Mouse (Mus musculus): ENCODE data around the gene Shisal1. TPM values are rescaled to one million over a fixed set of nuclear protein-coding genes. Genes with fewer than 3 reads are reported as not detected.
A peak's percentile ranks its signal among the peaks of the same experiment; 100 is the strongest.

Gene Shisal1
- polyA plus RNA-seq, 1 experiment from 2014 or later: 1.1 TPM

- no peak for DNase-seq
- no peak overlapping the region for H3K27ac ChIP-seq (ENCODE audit: low read depth)
- no peaks in the 10 kb centered on the region for H3K36me3 ChIP-seq (ENCODE audit: insufficient read depth)
- no peak overlapping the region for H3K4me3 ChIP-seq (ENCODE audit: low read depth, low read length)
- ATAC-seq (ENCODE audit: insufficient read depth): no peak
- 64% methylated on average over 5 of the region's 5 CpGs for WGBS
- no peak overlapping the region for H3K4me2 ChIP-seq
- no peaks in the 10 kb centered on the region for H3K27me3 ChIP-seq (ENCODE audit: insufficient read depth, low read length)
- H3K4me1 ChIP-seq (ENCODE audit: insufficient read depth): no peaks in the 10 kb centered on the region
- no peak for TF ChIP-seq CTCF (IDR thresholded peaks at IDR 0.05; ENCODE audit: low read depth)
- no peaks in the 10 kb centered on the region for H3K9me3 ChIP-seq (ENCODE audit: low read depth, low read length)
- H3K9ac ChIP-seq: no peak overlapping the region
Observed at GRCm38 (mm10) chr15:84355081-84355480, 91.8 kb downstream of the Shisal1 start.

GRCm38 (mm10) chr15:84351915-84352844 lies 94.7 kb downstream of the Shisal1 start:
- Histone ChIP-seq H3K27me3 (ENCODE audit: insufficient read depth, low read length) (no peaks in the 10 kb centered on the region), H3K9ac (no peak overlapping the region), H3K4me3 (ENCODE audit: low read depth, low read length) (no peak overlapping the region), H3K36me3 (ENCODE audit: insufficient read depth) (no peaks in the 10 kb centered on the region), H3K4me2 (0 out of 2 replicates have a peak overlapping the region, but pooled peaks have one; percentile 10), H3K27ac (ENCODE audit: low read depth) (peak overlapping the region; percentile 71), H3K9me3 (ENCODE audit: low read depth, low read length) (no peaks in the 10 kb centered on the region), H3K4me1 (ENCODE audit: insufficient read depth) (no peaks in the 10 kb centered on the region)
- DNase-seq (peak; percentile 84), ATAC-seq (ENCODE audit: insufficient read depth) (peak; percentile 80)
- 35% methylated on average over 21 of the region's 21 CpGs for WGBS
- no peak for TF ChIP-seq CTCF (IDR thresholded peaks at IDR 0.05; ENCODE audit: low read depth)

- peak overlapping the region; percentile 71; the same call in 1 of the 2 replicates for H3K27ac ChIP-seq (ENCODE audit: low read depth)
- H3K27me3 ChIP-seq (ENCODE audit: insufficient read depth, low read length): no peaks in the 10 kb centered on the region
- no peak for DNase-seq
- H3K4me2 ChIP-seq: no peak overlapping the region
- WGBS: 82% methylated on average over 7 of the region's 7 CpGs
- no peak overlapping the region for H3K9ac ChIP-seq
- no peaks in the 10 kb centered on the region for H3K36me3 ChIP-seq (ENCODE audit: insufficient read depth)
- H3K4me1 ChIP-seq (ENCODE audit: insufficient read depth): no peaks in the 10 kb centered on the region
- no peak overlapping the region for H3K4me3 ChIP-seq (ENCODE audit: low read depth, low read length)
- no peaks in the 10 kb centered on the region for H3K9me3 ChIP-seq (ENCODE audit: low read depth, low read length)
- no peak for TF ChIP-seq CTCF (IDR thresholded peaks at IDR 0.05; ENCODE audit: low read depth)
- ATAC-seq (ENCODE audit: insufficient read depth): no peak
Observed at GRCm38 (mm10) chr15:84351342-84351741, 95.6 kb downstream of the Shisal1 start.

GRCm38 (mm10) chr15:84349915-84350738 lies 96.8 kb downstream of the Shisal1 start:
- Histone ChIP-seq H3K27me3 (ENCODE audit: insufficient read depth, low read length) (no peaks in the 10 kb centered on the region), H3K27ac (ENCODE audit: low read depth) (no peak overlapping the region), H3K9ac (no peak overlapping the region), H3K36me3 (ENCODE audit: insufficient read depth) (no peaks in the 10 kb centered on the region), H3K4me2 (no peak overlapping the region), H3K4me3 (ENCODE audit: low read depth, low read length) (no peak overlapping the region), H3K9me3 (ENCODE audit: low read depth, low read length) (no peaks in the 10 kb centered on the region), H3K4me1 (ENCODE audit: insufficient read depth) (no peaks in the 10 kb centered on the region)
- peak; percentile 9 for DNase-seq
- no peak for ATAC-seq (ENCODE audit: insufficient read depth)
- WGBS: 36% methylated on average over 14 of the region's 14 CpGs
- no peak for TF ChIP-seq CTCF (IDR thresholded peaks at IDR 0.05; ENCODE audit: low read depth)

- Histone ChIP-seq H3K4me2 (no peak overlapping the region), H3K27ac (ENCODE audit: low read depth) (no peak overlapping the region), H3K4me3 (ENCODE audit: low read depth, low read length) (no peak overlapping the region), H3K27me3 (ENCODE audit: insufficient read depth, low read length) (no peaks in the 10 kb centered on the region), H3K9ac (no peak overlapping the region), H3K4me1 (ENCODE audit: insufficient read depth) (no peaks in the 10 kb centered on the region), H3K36me3 (ENCODE audit: insufficient read depth) (no peaks in the 10 kb centered on the region), H3K9me3 (ENCODE audit: low read depth, low read length) (no peaks in the 10 kb centered on the region)
- WGBS: 89% methylated on average over 4 of the region's 4 CpGs
- ATAC-seq (ENCODE audit: insufficient read depth): no peak
- TF ChIP-seq CTCF (IDR thresholded peaks at IDR 0.05; ENCODE audit: low read depth): peak; percentile 42
- DNase-seq: no peak
Observed at GRCm38 (mm10) chr15:84348769-84349168, 98.1 kb downstream of the Shisal1 start.

GRCm38 (mm10) chr15:84340926-84341325 lies 106.0 kb downstream of the Shisal1 start:
- H3K27ac ChIP-seq (ENCODE audit: low read depth): no peak overlapping the region
- no peak for ATAC-seq (ENCODE audit: insufficient read depth)
- TF ChIP-seq CTCF (IDR thresholded peaks at IDR 0.05; ENCODE audit: low read depth): no peak

GRCm38 (mm10) chr15:84337599-84337998 lies 109.3 kb downstream of the Shisal1 start:
- Histone ChIP-seq H3K4me1 (ENCODE audit: insufficient read depth) (no peaks in the 10 kb centered on the region), H3K9me3 (ENCODE audit: low read depth, low read length) (no peaks in the 10 kb centered on the region), H3K27me3 (ENCODE audit: insufficient read depth, low read length) (no peaks in the 10 kb centered on the region), H3K4me3 (ENCODE audit: low read depth, low read length) (no peak overlapping the region), H3K27ac (ENCODE audit: low read depth) (no peak overlapping the region), H3K4me2 (no peak overlapping the region), H3K36me3 (ENCODE audit: insufficient read depth) (no peaks in the 10 kb centered on the region), H3K9ac (no peak overlapping the region)
- no peak for DNase-seq
- ATAC-seq (ENCODE audit: insufficient read depth): no peak
- TF ChIP-seq CTCF (IDR thresholded peaks at IDR 0.05; ENCODE audit: low read depth): no peak
- 57% methylated on average over 5 of the region's 5 CpGs for WGBS

More at GRCm38 (mm10) chr15:84340926-84341325, 106.0 kb downstream of the Shisal1 start:
- Histone ChIP-seq H3K4me2 (no peak overlapping the region), H3K9me3 (ENCODE audit: low read depth, low read length) (no peaks in the 10 kb centered on the region), H3K4me3 (ENCODE audit: low read depth, low read length) (no peak overlapping the region), H3K9ac (no peak overlapping the region), H3K27me3 (ENCODE audit: insufficient read depth, low read length) (no peaks in the 10 kb centered on the region), H3K4me1 (ENCODE audit: insufficient read depth) (no peaks in the 10 kb centered on the region), H3K36me3 (ENCODE audit: insufficient read depth) (no peaks in the 10 kb centered on the region)
- WGBS: 56% methylated on average over 2 of the region's 2 CpGs
- no peak for DNase-seq

Data from lung, embryonic 14.5 days (tissue).